Mouse (Mus musculus) MN1 (cell line): Measurements from ENCODE around the gene Supt6.
A peak's percentile ranks its signal among the peaks of the same experiment; 100 is the strongest.

Experiments
- DNase-seq: peaks from one replicate; pipeline ENCODE4 v3.0.0-alpha.2; 2016; ENCODE audit warnings: low spot score

The Supt6 gene

GRCm38 (mm10) chr11:78165761-78166109 is 80.1 kb downstream of the Supt6 start:
- DNase-seq, result no peak

DNA sequence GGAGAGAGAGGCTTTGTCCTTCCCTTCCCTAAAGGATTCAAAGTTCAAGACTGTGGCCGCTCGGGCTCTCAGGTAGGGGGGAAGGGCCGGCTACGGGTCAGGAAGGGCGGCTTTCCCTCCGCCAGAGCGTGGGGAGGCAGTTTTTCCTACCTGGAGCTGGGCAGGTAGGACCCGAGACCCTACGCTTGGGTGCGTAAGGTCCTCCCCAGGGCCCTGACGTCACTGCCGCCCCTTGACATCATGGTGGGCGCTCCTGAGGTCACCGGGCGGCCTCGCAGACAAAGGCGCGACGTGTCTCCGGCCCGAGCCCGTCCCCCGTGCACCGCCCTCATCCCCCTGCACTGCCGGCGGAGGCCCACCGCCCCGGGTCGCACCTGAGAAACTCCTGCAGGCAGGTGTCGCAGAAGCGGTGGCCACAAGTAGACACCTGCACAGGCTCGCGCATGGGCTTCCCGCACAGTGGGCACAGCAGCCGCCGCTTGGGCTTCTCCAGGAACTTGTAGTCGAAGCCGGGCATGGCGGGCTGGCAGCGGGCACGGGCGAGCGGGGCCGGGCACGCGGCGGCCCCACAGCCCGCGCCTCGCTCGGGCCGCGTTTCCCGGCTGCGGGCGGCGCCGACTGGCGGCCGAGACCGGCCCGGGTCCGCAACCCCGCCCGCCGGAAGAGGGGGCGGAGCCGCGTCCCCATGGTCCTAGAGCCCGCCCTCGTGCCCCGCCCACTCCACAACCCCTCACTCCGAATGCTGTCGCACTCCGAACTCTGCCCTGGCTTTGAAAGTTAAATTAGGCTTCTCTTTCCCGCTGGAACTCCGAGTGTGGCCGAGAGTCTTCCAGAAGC is 80.6 kb downstream of the Supt6 start, which contains the start of gene Traf4:
Traf4 (minus strand) TSS at position 666 of the 837 bp plus-strand sequence.
- DNase-seq, result peak; percentile 86

GRCm38 (mm10) chr11:78164604-78164923 is 81.2 kb downstream of the Supt6 start:
- no peak for DNase-seq

DNA sequence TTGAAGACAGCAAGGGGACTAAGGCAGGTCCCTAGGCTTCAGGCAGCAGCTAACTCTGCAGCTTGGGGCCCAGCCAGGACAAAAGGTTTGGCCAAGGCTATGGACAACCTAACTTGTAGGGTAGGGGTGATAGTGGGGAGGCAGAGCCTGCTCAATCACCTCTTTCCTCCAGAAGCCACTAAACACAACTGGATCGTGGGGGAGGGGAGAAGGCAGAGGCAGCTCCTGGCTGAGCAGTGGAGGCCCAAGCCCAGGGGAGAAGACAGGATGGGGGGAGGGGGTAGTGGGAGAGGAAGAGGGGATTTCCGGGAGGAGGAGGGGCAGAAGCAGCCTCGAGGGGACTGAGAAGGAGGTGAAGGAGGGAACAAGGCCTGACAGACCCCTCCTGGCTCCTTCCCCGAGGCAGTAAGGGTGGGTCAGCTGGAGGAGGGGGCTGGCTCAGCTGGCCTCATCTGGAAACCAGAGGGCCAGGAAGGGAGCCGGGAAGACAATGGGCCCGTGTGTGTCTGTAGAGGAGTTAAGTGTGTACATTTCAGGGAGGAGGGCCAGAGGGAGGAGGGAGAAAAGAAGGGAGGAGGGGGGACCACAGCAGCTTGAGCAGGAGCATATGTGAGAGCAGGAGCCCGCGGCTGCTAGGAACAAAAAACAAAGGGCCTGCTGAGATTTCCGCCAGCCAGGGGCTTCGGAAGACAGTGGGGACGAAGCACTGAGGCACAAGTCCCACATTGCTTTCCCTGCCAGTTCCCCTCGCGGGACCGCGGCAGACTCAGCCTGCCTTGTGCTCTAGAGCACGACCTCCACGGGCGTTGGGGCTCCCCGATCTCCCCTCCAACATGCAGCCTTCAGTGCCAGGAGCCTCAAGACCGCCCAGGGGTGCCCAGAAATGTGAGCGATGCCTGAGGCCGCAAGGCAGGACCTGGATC is 81.8 kb downstream of the Supt6 start:
- peak; percentile 67 for DNase-seq

DNA sequence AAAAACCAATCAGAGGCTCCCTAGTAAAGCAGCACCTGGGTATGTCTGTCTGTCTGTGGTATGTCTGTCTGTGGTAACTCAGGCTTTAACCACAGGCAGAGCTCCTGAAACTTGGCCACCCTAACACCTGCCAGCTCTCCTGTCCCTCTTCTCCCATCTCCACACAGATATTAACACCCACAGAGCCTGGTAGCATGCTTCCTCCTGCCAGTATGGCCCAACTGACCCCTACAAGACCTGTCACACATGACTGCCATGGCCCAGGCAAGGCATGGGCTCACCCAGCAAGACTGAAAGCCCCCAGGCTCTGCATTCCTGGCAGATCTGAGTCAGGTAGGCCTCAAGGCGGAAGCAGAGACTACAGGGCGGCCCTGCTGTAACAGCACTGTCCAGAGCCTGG is 82.7 kb downstream of the Supt6 start:
- DNase-seq, result no peak

GRCm38 (mm10) chr11:78162504-78162903 is 83.3 kb downstream of the Supt6 start:
- DNase-seq, result no peak

- DNase-seq, result no peak
Observed at GRCm38 (mm10) chr11:78161968-78162367, 83.8 kb downstream of the Supt6 start.

DNA sequence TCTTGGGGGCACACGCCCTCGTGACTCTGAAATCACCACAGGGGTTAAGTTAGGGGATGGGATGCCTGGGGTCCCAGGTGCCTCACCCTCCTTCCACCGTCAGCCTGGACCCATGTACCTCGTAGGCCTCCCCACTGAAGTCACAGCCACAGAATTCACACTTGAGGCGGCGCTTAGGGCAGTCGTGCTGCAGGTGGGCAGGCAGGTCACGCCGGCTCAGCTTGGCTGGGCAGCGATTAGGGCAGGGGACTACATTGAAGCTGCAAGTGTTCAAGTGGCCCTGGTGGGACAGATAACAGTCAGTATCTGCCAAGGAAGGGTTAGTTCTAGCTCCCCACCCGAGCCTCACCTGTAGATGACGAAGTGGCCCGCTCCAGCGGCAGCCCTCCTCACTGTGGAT is 84.6 kb downstream of the Supt6 start:
- no peak for DNase-seq

DNA sequence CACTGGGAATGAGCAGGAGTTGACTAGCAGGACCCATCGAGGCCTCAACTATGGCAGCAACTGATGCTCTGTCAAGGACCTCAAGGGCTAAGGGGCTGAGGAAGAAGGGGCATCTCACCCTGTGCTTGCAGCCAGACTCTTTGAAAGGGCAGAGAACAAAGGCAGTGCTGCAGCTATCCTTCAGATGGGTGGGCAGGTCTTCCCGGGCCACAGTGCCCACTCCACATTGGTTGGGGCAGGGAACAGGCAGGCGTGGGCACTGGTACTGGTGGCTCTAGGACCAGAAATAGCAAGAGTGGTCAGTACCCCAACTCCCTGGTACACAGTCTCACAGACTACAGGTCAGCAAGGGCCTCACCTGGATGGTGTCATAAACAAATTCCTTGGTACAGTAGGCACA is 85.1 kb downstream of the Supt6 start:
- no peak for DNase-seq

- DNase-seq, result no peak
Observed at GRCm38 (mm10) chr11:78160171-78160570, 85.6 kb downstream of the Supt6 start.

DNA sequence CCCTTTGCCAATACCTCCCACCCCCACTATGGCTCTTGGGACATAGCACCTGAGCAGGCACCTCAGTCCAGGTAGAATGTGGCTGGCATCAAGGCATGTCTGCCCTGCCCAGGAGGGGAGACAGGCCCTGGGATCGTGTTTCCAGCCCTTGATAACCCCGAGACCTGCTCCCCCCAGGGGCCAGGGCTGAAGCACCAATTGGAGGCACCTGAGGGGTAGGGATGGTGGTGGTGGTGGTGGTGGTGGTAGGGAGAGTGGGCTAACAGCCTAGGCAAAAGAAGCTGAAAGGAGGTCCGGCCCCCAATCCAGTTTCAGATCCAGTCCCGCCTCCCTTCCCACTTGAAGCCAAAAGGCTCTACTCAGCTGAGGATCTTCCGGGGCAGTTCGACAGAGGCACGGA is 86.2 kb downstream of the Supt6 start:
- DNase-seq, result no peak

DNA sequence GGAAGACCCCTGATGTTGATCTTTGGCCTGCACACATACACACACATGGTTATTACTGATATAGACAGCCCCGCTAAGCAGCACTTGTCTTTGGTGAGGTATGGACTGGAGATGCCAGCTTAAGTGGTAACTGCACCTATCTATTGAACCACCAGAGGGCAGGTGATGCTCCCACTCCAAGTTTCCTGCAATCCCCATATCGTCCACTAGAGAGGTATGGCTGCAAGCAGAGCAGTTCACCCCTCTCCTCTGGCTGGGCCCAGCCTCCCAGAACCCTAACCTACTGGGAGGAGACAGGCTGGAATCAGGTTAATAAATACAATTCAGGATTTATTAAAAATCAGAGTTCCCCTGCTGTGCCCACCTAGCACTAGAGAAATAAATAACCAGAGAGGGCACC is 86.7 kb downstream of the Supt6 start:
- peak; percentile 89 for DNase-seq
